Mouse (Mus musculus): ENCODE results near the gene Gpatch3. TPM values are rescaled to one million over a fixed set of nuclear protein-coding genes. Genes with fewer than 3 reads are reported as not detected.

Gpatch3 gene
- total RNA-seq (2021), result 1 to 10 TPM; 2.8 to 4.0 TPM
- long read RNA-seq, experiment 1, partial matches to known transcripts, result 1 of 5 reads
- long read RNA-seq, experiment 1, other reads (novel, unspliced or antisense), result 1 of 5 reads
- long read RNA-seq, experiment 2, partial matches to known transcripts, result 0 of 4 reads
- long read RNA-seq, experiment 2, other reads (novel, unspliced or antisense), result 2 of 4 reads

DNA sequence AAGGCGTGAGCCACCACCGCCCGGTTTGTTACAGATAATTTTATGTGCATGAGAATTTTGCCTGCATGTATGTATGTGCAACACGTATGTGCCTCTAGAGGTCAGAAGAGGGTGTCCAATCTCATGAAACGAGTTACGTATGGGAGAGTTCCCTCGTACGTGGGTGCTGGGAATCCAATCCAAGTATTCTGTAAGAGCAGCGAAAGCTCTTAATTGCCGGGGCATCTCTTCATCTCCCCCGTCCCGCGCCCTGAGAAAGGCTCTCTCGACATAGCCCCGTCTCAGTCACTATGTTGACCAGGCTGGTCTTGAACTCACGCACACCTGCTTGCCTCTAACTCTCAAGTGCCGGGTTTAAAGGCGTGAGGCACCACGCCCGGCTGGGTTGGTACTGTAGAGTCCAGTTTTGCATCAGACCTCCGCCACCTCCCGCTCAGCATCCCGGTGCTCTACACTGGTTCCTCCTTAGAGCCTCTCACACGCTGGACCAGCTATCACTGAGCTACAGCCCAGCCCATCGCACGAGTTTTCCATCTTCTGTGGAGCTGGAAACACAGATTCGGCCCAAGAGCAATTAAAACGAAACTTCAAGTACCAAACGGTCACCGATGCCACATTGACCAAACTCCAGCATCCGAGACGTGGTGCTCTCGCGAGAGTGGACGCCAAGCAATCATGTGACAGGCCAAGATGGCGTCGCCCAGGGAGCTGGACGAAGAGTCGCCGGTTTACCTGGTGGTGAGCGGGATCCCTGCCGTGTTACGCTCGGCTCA, at the start of gene Gpatch3:
Gpatch3 (plus strand) TSS at position 676 of the 773 bp plus-strand sequence.
- DNase-seq (ENCODE audit: low spot score), result peak; percentile 93

DNA sequence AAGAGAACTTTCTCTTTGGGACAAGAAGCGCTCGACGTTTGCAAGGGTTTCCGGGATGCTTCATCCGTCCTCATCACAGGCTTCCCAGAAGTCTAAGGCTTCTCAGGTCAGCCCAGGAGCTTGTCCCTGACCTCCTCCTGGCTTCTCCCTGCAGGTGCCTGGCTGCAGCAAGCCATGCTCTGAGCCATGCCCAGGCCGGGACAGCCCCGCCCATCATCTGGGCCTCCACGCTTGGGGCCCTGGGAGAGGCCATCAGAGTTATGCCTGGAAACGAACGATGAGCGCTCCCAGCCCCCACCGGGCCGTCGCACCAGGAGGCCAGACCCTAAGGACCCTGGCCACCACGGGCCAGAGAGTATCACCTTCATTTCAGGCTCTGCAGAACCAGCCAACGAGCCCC, 46.8 kb upstream of the Gpatch3 start:
- no peak for DNase-seq (ENCODE audit: low spot score)

DNA sequence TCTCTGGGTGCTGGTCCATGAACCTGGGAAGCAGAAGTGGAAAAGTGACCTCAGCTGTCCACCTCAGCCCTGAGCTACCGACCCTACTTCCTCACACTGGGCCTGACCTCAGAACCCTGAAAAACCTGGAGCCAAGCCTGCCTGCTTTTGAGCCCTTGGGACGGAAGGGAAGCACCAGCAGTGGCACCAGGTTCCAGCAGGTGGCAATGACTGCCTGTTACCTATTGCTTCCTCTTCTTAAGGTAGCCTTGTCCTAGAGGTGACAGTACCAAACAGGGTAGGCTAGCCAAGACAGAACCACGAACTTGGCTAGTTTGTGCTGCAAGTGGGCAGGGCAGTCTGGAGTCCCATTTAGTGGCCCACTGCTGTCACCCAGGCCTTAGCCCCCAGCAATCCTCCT, 41.8 kb upstream of the Gpatch3 start:
- no peak for DNase-seq (ENCODE audit: low spot score)

DNA sequence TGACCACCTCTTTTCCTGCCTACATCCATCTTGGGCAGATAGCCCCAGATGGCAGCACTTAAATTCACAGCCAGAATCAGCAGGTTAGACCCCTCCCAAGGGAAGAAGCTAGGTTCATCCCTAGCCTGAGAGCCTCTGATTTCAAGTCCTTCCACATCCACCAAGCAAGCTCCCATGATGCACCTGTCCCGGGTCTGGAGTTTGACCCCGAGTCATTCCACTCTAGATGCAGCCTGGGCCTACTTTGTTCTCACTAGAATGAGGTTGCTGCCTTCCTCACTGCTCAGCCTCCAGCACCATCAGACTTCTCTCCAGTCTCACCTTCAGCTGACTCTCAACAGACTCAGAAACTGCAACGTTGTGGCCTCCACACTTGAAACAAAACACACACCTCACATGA, 38.5 kb upstream of the Gpatch3 start:
- DNase-seq (ENCODE audit: low spot score), result no peak

DNA sequence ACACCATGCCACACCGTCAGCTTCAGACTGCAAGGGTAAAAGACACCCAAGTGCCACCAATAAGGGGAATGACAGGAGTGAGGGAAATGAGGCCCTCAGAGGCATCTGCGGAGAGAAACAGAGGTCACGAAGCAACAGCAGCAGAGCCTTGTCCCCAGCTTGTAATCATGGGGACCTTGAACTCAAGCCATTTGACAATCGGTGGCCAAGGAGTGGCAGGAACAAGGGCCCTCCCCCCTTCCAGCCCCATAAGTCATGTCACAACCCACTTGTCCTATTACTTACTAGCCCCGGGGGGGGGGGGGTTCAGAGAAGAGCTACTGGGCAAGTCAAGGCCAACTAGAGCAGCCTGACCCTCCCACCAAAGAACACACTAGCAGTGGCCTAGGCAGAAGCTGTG, 37.9 kb upstream of the Gpatch3 start:
- no peak for DNase-seq (ENCODE audit: low spot score)

DNA sequence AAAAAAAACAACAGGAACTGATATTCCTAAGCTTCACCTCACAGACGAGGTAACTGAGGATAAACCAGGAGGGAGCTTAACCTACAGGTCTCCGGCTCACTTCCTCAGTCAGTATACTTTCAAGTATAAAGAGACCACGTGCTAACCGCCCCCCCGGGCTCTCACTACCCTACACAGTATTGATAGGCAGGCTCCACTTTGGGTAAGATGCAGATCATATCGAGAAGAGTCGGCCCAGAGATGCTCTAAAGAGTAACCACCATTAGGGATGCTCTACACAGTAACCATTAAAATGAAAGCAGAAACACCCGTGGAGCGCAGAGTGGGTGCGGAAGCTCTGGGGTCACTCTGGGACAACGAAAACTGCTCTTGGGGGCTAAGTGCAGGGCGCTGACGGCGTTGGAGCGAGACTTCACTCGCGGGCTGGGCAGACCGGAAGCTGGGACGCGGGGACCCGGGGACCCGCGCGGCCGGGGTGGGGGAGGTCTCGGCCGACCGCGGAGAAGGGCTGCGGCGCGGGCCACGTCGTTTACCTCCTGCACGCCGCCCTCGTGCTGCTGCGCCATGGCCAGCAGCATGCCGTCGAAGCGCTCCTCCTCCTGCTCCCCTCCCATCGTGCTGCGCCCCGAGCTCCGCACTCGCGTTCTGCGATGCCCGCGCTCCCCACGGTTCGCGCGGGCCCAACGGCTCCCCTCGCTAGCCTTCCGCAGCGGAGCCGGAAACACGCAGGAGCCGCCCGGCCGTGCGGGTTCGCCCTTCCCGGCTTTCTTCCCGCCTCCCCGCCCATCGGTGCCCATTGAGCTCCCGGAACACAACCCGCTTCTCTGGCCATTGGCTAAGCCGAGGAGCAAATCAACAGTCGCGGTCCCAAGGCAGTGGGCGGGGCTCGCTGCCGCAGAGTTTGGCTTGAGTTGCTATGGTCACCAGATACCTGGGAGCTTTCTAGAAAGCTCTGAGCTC, 29.0 kb upstream of the Gpatch3 start, which contains the start of gene Nudc:
Nudc (minus strand) TSS at position 725 of the 960 bp plus-strand sequence.
- DNase-seq (ENCODE audit: low spot score), result peak; percentile 97

DNA sequence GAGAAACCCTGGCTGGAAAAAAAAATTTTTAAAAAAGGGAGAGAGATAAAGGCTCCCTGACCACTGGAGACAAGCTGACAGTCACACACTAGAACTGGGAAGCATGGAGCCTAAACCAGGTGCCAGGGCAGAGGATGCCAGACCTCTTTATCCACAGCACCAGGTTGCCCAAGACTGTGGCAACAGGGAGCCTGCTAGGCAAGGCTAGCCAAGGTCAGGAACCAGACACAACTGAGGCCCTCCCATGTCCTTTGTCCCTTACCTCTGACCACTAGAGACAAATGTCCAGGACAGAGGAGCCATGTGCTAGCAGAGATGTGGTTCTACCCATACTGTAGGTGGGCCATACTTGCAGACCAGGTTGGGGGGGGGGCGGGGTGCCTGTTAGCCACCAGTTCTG, 22.5 kb upstream of the Gpatch3 start:
- DNase-seq (ENCODE audit: low spot score), result no peak

DNA sequence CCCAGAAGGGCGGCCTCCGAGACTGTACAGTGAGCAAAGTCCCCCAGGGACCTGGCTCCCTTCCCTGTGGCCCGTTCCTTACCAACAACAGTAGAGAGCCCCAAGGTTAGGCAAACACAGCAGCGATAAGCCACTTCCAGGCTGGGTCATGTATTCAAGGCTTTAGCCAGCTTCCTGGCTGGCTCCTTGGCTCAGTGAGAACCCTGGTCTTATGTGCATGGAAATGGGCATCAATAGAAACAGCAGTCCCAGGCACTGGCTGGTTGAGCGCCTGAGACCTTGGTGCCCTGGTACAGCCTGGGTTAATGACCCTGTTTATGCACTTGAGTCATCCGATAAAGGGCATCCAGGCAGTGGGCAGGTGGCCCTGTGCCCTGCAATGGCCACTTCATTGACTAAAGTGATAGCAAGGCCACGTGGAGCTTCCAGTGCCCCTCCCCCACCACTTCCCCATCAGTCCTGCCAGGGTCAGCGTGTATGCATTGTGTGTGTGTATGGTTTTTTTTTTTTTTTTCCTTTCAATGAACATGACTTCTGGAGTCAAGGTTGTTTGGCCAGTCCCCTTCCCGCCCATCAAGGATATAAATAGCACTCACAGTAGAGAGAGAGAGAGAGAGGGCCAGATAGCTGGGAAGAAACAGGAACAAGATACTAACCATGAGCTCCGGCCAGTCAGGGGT, 21.6 kb upstream of the Gpatch3 start, which contains the start of gene Nr0b2:
Nr0b2 (plus strand) TSS at position 609 of the 680 bp plus-strand sequence.
- no peak for DNase-seq (ENCODE audit: low spot score)

DNA sequence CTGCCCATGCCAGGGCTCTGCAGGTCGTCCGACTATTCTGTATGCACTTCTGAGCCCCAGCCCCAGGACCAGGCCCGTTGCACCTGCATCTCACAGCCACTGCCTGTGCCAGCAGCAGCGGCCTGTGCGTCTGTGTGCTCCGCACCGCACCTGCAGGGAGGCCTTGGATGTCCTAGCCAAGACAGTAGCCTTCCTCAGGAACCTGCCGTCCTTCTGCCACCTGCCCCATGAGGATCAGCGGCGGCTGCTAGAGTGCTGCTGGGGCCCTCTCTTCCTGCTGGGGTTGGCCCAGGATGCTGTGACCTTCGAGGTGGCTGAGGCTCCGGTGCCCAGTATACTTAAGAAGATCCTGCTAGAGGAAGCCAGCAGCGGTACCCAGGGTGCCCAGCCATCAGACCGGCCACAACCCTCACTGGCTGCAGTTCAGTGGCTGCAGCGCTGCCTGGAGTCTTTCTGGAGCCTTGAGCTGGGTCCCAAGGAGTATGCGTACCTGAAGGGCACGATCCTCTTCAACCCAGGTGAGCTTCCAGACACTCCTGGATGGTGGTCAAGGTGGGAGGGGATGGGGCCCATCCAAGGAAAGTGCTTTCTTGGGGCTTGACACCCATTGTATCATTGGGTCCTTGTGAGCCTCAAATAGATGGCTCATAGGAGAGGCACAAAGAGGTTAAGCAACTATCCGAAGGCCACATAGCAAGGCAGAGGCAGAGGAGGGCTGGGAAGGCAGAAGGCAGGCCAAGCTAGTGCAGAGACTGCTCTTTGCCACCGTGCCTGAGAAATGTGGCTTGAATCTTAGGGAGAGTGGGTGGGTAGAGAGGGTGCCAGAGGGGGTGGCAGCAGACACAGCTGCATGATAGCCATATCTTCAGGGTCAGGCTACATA, 20.9 kb upstream of the Gpatch3 start:
- no peak for DNase-seq (ENCODE audit: low spot score)

DNA sequence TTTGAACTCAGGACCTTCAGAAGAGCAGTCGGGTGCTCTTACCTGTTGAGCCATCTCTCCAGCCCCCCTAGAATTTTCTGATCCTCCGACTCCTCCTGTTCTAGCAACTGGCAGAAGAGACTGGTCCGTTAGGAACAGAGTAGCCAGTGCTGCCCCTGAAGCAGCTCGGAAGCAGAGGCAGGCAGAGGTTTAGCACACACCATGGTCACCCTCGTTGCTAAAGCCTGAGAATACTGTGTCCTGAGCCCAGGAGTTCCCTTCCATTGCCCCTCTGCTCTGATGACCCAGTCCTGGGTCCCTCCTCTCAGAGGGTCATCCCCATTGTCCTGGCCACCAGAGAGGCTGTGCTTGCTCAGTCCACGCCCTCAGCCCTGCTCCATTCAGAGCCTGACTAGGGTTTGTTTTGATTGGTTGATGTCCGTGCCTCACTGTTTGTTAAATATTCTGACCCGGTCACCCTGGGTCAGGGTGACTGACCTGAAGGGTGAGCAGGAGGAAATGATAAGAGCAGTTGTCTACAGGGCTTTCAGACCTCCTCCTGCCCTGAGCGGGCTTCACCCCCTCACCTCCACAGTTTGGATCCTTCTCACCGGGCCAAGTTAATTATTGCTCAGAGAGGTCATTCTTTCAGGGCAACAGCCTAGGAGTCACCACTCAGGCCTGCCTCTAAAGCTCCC, 17.4 kb upstream of the Gpatch3 start:
- DNase-seq (ENCODE audit: low spot score), result no peak

DNA sequence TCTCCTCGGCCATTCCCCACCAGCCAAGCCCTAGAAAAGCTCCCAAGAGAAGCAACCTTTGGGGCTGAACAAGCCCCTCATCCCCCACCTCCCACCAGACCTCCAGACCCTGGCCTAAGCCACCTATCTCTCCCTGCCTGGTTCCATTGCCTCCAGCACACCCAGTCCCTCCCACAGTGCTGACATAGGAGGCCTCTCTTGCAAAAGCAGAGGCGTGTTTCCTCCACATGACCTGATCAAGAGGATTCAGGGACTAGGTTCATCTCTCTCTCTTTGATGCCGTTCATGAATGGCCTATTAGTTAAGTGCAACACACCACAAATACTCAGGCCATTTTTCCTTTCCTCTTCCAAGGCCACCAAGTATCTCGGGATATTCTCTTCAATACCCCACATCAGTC, 14.7 kb upstream of the Gpatch3 start:
- no peak for DNase-seq (ENCODE audit: low spot score)

DNA sequence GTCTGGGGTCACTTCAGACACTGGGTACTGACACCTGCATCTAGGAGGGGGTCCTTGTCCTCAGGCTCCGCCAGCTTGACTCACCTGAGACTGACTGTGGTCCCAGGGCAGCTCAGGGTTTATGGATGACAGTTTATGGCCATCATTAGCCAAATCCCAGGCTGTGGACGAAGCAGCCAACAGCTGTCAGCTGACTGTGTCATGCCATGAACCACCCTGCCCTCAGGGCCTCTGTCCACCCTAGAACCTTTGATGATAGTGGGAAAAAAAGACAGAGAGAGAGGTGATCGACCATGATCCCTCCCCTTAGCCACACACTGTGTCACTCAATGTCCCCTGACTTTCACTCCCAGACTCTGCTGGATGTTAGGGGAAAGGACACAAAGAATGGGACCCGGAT, 12.9 kb upstream of the Gpatch3 start:
- no peak for DNase-seq (ENCODE audit: low spot score)

DNA sequence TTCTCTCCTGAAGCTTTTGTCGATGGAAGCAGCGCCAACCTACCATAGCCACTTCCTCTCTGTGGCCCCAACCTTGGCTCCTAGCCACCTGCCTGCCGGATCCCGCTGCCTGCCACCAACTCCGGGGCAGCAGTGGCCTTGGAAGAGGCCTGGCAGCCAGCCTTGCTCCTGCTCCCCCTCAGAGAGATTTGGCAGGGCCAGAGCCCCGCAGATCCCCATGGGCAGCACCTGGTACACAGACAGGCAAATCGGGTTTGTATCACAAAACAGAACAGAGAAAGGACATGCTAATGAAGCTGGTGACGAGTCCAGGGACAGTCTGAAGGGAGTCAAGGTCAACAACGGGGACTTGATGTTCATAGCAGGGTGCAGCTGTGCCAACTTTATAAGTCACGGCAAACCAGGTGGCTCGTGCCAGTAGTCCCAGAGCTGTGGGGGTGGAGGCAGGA, 11.4 kb upstream of the Gpatch3 start:
- DNase-seq (ENCODE audit: low spot score), result no peak

DNA sequence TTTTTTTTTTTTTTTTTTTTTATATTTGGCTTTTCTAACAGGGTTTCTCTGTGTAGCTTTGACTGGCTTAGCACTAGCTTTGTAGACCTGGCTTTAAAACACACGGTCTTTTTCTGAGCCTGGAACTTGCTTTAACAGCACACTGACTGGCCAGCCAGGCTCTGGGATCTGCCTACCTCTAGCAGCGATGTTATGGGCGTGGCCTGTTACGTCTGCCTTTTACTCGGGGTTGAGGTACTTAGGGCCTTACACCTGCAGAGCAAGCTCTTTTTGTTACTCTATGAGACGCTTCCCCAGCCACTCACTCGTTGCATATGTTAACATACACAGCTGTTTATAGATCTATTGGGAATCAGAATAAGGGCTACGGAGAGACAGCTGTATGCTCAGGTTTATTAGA, 7.3 kb upstream of the Gpatch3 start:
- DNase-seq (ENCODE audit: low spot score), result no peak

DNA sequence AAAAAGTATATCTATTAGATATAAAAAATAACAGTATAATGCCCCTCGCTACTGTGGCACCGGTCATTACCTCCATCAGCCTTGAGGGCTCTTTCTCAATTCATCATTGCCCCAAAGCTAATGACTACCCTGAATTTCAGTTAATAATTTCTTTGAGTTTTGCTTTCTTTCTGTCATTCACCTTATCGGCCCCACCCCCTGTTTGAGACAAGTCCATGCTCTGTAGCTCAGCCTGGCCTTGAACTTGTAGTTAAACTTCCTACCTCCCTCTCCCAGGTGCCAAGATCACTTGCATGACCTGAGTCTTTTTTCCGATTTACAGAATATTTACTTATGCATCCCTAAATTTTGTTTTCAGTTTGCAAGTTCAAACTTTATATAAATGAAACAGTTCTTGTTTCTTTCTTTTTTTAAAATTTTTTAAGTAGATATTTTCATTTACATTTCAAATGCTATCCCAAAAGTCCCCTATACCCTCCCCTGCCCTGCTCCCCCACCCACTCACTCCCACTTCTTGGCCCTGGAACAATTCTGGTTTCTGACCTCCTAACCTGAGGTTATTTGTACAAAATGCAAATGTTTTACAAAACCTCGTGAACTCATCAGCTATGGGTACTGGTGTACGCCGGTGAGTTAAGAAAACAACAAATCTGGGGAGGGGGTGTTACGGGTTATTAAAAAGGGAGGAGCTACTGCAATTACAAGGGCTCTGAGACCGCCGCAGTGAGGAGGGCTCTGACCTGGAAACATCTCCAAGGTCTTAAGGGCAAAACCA, 5.1 kb upstream of the Gpatch3 start:
- DNase-seq (ENCODE audit: low spot score), result no peak

DNA sequence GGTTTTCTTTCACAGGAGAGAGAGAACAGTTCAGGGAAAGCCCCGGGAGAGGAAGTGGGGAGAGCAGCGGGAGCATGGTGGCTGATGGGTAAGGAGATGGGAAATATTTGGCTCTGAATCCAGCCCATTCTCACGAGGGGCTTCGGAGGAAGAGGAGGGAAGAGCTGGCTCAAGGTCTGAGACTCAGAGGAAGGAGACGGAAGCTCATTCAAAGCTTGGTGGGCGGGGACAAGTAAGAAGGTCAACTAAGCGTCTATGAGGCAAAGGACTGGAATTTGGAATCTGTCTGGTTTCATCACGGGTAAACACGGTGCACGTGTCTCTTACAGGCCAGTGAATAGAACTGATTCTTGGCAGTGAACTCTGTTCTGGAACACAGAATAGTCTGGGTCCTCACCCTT, 4.5 kb upstream of the Gpatch3 start:
- DNase-seq (ENCODE audit: low spot score), result no peak

DNA sequence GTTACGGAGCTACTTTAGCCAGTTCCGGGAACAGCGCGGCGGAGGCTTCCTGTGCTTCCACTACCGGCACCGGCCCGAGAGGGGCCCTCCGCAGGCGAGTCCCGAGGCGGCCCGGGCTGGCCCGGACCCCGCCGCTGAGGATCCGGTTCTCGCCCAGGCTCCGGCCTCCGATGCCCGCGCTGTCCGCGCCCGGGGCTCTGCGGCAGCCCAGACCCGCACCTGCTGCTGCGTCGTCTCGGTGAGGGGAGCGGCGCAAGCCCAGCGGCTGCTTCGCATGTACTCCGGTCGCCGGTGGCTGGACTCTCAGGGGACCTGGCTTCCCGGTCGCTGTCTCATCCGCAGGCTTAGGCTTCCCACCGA, 278 bp downstream of the Gpatch3 start:
- no peak for DNase-seq (ENCODE audit: low spot score)

DNA sequence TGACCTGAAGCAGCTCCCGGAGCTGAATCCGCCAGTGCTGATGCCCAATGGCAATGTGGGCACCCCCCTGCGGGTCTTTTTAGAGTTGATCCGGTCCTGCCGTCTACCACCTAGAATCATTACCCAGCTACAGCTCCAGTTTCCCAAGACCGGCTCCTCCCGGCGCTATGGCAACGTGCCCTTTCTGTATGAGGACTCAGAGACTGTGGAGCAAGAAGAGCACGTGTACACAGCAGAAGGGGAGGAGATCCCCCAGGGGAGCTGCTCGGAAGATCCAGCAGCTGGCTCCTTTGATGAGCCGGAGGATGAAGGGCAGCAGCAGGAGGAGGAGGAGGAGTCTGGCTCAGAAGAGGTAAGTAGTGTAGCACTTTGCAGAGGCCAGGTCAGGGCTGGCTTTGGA, 3.4 kb downstream of the Gpatch3 start:
- DNase-seq (ENCODE audit: low spot score), result no peak

DNA sequence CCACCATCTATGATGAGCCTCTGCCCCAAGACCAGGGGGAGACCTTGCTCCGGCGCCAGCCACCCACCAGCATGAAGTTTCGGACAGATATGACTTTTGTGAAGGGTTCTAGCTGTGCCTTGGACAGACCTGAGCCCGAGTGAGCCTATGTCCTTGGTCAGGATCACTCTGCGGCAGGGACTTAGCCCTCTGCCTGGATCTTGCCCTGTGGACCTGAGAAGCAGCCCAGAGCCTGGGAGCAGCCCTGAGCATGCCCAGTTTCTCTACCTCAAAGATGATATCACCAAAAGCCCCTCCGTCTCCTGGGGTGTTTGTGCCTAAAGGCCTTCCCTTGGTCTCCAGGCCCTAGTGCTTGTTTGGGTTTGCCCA, 9.1 kb downstream of the Gpatch3 start:
- DNase-seq (ENCODE audit: low spot score), result no peak

All from gastrocnemius, adult 18-20 months (tissue).